Mouse (Mus musculus): Measurements from ENCODE around the gene Olfr1441.
A peak's percentile ranks its signal among the peaks of the same experiment; 100 is the strongest.

Olfr1441 gene

GRCm38 (mm10) chr19:12464127-12464526 lies 46.9 kb downstream of the Olfr1441 start:
- no peak for DNase-seq

- DNase-seq: no peak
Measured at GRCm38 (mm10) chr19:12464674-12465073, 47.4 kb downstream of the Olfr1441 start.

GRCm38 (mm10) chr19:12465530-12466144 lies 48.4 kb downstream of the Olfr1441 start:
- no peak for DNase-seq

- DNase-seq: peak; percentile 72
Measured at GRCm38 (mm10) chr19:12466204-12466603, 49.0 kb downstream of the Olfr1441 start.

GRCm38 (mm10) chr19:12467436-12467835 lies 50.2 kb downstream of the Olfr1441 start:
- no peak for DNase-seq

- DNase-seq: no peak
Measured at GRCm38 (mm10) chr19:12471866-12472265, 54.6 kb downstream of the Olfr1441 start.

- no peak for DNase-seq
Measured at GRCm38 (mm10) chr19:12472381-12472976, 55.2 kb downstream of the Olfr1441 start.
